15 mouse cellular contexts compared by ENCODE assay signal in genomic region chr3:92273504-92273903, GRCm38 (mm10). TPM values are rescaled to one million over a fixed set of nuclear protein-coding genes. Genes with fewer than 3 reads are reported as not detected.
"Had no signal": no experiment of that assay in that cellular context is flagged by ENCODE, and none has a peak within 500 bp of the region (broad histone marks: within the 10 kb centered on the region; RNA-seq: fewer than 3 reads in every experiment).

No protein-coding gene starts in this region.

RNA-seq across cellular contexts. Expression of gene Sprr2a3, which starts 11.7 kb away (rescaled TPM):
- total RNA-seq: megakaryocyte, adult 5-6 weeks; megakaryocyte-erythroid progenitor cell, adult 5-6 weeks had no signal
- polyA plus RNA-seq: lung, embryonic 14.5 days; midbrain, embryonic 10.5 days; midbrain, embryonic 12.5 days; midbrain, embryonic 14.5 days; midbrain, embryonic 16.5 days; neural tube, embryonic 11.5 days; neural tube, embryonic 13.5 days; neural tube, embryonic 15.5 days had no signal

RNA-seq across cellular contexts. Expression of gene Sprr2b, which starts 42.9 kb away (rescaled TPM):
- total RNA-seq: megakaryocyte, adult 5-6 weeks; megakaryocyte-erythroid progenitor cell, adult 5-6 weeks had no signal
- polyA plus RNA-seq: lung, embryonic 14.5 days; lung, embryonic 16.5 days; midbrain, embryonic 10.5 days; midbrain, embryonic 12.5 days; midbrain, embryonic 14.5 days; midbrain, embryonic 16.5 days; neural tube, embryonic 11.5 days; neural tube, embryonic 13.5 days; small intestine, adult 2 months; stomach, embryonic 14.5 days; stomach, embryonic 16.5 days had no signal

RNA-seq across cellular contexts. Expression of gene Sprr2a2, which starts 57.8 kb away (rescaled TPM):
- total RNA-seq: megakaryocyte, adult 5-6 weeks; megakaryocyte-erythroid progenitor cell, adult 5-6 weeks had no signal
- polyA plus RNA-seq: midbrain, embryonic 10.5 days; midbrain, embryonic 12.5 days; midbrain, embryonic 14.5 days; neural tube, embryonic 13.5 days; neural tube, embryonic 15.5 days had no signal

RNA-seq across cellular contexts. Expression of gene Sprr2a1, which starts 57.9 kb away (rescaled TPM):
- total RNA-seq: megakaryocyte, adult 5-6 weeks; megakaryocyte-erythroid progenitor cell, adult 5-6 weeks had no signal
- polyA plus RNA-seq: lung, embryonic 14.5 days; lung, embryonic 16.5 days; midbrain, embryonic 10.5 days; midbrain, embryonic 12.5 days; midbrain, embryonic 14.5 days; midbrain, embryonic 16.5 days; myocyte; neural tube, embryonic 11.5 days; neural tube, embryonic 13.5 days; neural tube, embryonic 15.5 days had no signal
